Mouse (Mus musculus) megakaryocyte, embryonic 14.5 days (primary cell): ENCODE results near the gene Ankdd1a.

Experiments used
- FLI1 ChIP-seq: IDR thresholded peaks from 2 replicates; pipeline ENCODE4 v1.6.1; 2012; ENCODE audit warnings: low read length, inconsistent platforms, mixed read lengths
- GATA1 ChIP-seq: IDR thresholded peaks from 3 replicates; pipeline ENCODE4 v1.6.1; 2012; ENCODE audit warnings: mixed read lengths, low read length, inconsistent platforms, borderline replicate concordance

- TF ChIP-seq GATA1 (no peak), FLI1 (no peak)
Measured at GRCm38 (mm10) chr9:65523611-65524364, 3.8 kb upstream of the Ankdd1a start.
